Mouse (Mus musculus): ENCODE measurements around the gene Omg. TPM values are rescaled to one million over a fixed set of nuclear protein-coding genes. Genes with fewer than 3 reads are reported as not detected.

The Omg gene
- polyA plus RNA-seq, 1 experiment from 2014 or later: 1.5 TPM

- WGBS: 95% methylated on average over 3 of the region's 3 CpGs
- Histone ChIP-seq H3K4me1 (no peaks in the 10 kb centered on the region), H3K27ac (no peak overlapping the region), H3K36me3 (replicated peaks) (no peaks in the 10 kb centered on the region), H3K4me2 (no peak overlapping the region), H3K27me3 (no peaks in the 10 kb centered on the region), H3K9me3 (no peaks in the 10 kb centered on the region), H3K9ac (no peak overlapping the region), H3K4me3 (replicated peaks) (no peak overlapping the region)
- ATAC-seq (ENCODE audit: low FRiP score): no peak
These were observed 8.1 kb upstream of the Omg start for GRCm38 (mm10) chr11:79511970-79512369.

GRCm38 (mm10) chr11:79504506-79504905 lies 622 bp upstream of the Omg start:
- WGBS: 68% methylated on average over 7 of the region's 7 CpGs

GRCm38 (mm10) chr11:79502917-79503316 lies 967 bp downstream of the Omg start:
- no peak for ATAC-seq (ENCODE audit: low FRiP score)
- H3K9ac ChIP-seq: no peak overlapping the region
- H3K27ac ChIP-seq: peak overlapping the region; percentile 59
- WGBS: 19% methylated on average over 2 of the region's 2 CpGs
- H3K36me3 ChIP-seq (replicated peaks): no peaks in the 10 kb centered on the region
- H3K4me2 ChIP-seq: 0 out of 2 replicates have a peak overlapping the region, but pooled peaks have one; percentile 17
- H3K9me3 ChIP-seq: no peaks in the 10 kb centered on the region
- H3K27me3 ChIP-seq: no peaks in the 10 kb centered on the region
- H3K4me3 ChIP-seq (replicated peaks): no peak overlapping the region
- H3K4me1 ChIP-seq: peaks cover 19% of the 10 kb centered on the region

More at GRCm38 (mm10) chr11:79504506-79504905, 622 bp upstream of the Omg start:
- Histone ChIP-seq H3K27ac (no peak overlapping the region), H3K4me2 (no peak overlapping the region), H3K27me3 (no peaks in the 10 kb centered on the region), H3K36me3 (replicated peaks) (no peaks in the 10 kb centered on the region), H3K4me1 (peaks cover 19% of the 10 kb centered on the region), H3K4me3 (replicated peaks) (no peak overlapping the region), H3K9ac (no peak overlapping the region), H3K9me3 (no peaks in the 10 kb centered on the region)
- ATAC-seq (ENCODE audit: low FRiP score): no peak

GRCm38 (mm10) chr11:79494976-79495800 lies 8.7 kb downstream of the Omg start:
- Histone ChIP-seq H3K27ac (0 out of 2 replicates have a peak overlapping the region, but pooled peaks have one; percentile 31), H3K36me3 (replicated peaks) (peaks cover 10% of the 10 kb centered on the region; the same call in 1 of the 2 replicates), H3K4me3 (replicated peaks) (no peak overlapping the region), H3K9me3 (no peaks in the 10 kb centered on the region), H3K4me2 (no peak overlapping the region), H3K4me1 (peaks cover 9% of the 10 kb centered on the region; the same call in 1 of the 2 replicates), H3K27me3 (no peaks in the 10 kb centered on the region), H3K9ac (no peak overlapping the region)
- 54% methylated on average over 10 of the region's 10 CpGs for WGBS
- ATAC-seq (ENCODE audit: low FRiP score): no peak

- no peak for ATAC-seq (ENCODE audit: low FRiP score)
- H3K4me1 ChIP-seq: no peaks in the 10 kb centered on the region
- H3K27ac ChIP-seq: no peak overlapping the region
- no peak overlapping the region for H3K4me3 ChIP-seq (replicated peaks)
- H3K9ac ChIP-seq: no peak overlapping the region
- no peaks in the 10 kb centered on the region for H3K9me3 ChIP-seq
- H3K27me3 ChIP-seq: no peaks in the 10 kb centered on the region
- peaks cover 22% of the 10 kb centered on the region for H3K36me3 ChIP-seq (replicated peaks)
- no peak overlapping the region for H3K4me2 ChIP-seq
These were observed 19.2 kb downstream of the Omg start for GRCm38 (mm10) chr11:79484721-79485120.

- Histone ChIP-seq H3K9ac (no peak overlapping the region), H3K27ac (no peak overlapping the region), H3K36me3 (replicated peaks) (peaks cover 18% of the 10 kb centered on the region), H3K9me3 (no peaks in the 10 kb centered on the region), H3K4me2 (no peak overlapping the region), H3K27me3 (no peaks in the 10 kb centered on the region), H3K4me1 (no peaks in the 10 kb centered on the region), H3K4me3 (replicated peaks) (no peak overlapping the region)
- ATAC-seq (ENCODE audit: low FRiP score): no peak
- 86% methylated on average over 7 of the region's 7 CpGs for WGBS
These were observed 19.9 kb downstream of the Omg start for GRCm38 (mm10) chr11:79483876-79484528.

- Histone ChIP-seq H3K36me3 (replicated peaks) (peaks cover 22% of the 10 kb centered on the region), H3K4me2 (no peak overlapping the region), H3K27ac (no peak overlapping the region), H3K4me3 (replicated peaks) (no peak overlapping the region), H3K4me1 (no peaks in the 10 kb centered on the region), H3K9me3 (no peaks in the 10 kb centered on the region), H3K27me3 (no peaks in the 10 kb centered on the region), H3K9ac (no peak overlapping the region)
- no peak for ATAC-seq (ENCODE audit: low FRiP score)
- WGBS: 89% methylated on average over 6 of the region's 6 CpGs
These were observed 20.5 kb downstream of the Omg start for GRCm38 (mm10) chr11:79483392-79483791.

GRCm38 (mm10) chr11:79468097-79468496 lies 35.8 kb downstream of the Omg start:
- Histone ChIP-seq H3K4me1 (no peaks in the 10 kb centered on the region), H3K9ac (no peak overlapping the region), H3K4me3 (replicated peaks) (no peak overlapping the region), H3K36me3 (replicated peaks) (peaks cover 40% of the 10 kb centered on the region), H3K4me2 (no peak overlapping the region), H3K27ac (no peak overlapping the region), H3K27me3 (no peaks in the 10 kb centered on the region), H3K9me3 (no peaks in the 10 kb centered on the region)
- WGBS: 90% methylated on average over 1 of the region's 1 CpGs
- ATAC-seq (ENCODE audit: low FRiP score): no peak

- no peaks in the 10 kb centered on the region for H3K9me3 ChIP-seq
- ATAC-seq (ENCODE audit: low FRiP score): no peak
These were observed 43.0 kb downstream of the Omg start for GRCm38 (mm10) chr11:79460756-79461450.

GRCm38 (mm10) chr11:79459846-79460245 lies 44.0 kb downstream of the Omg start:
- Histone ChIP-seq H3K27ac (no peak overlapping the region), H3K9me3 (no peaks in the 10 kb centered on the region), H3K4me1 (no peaks in the 10 kb centered on the region), H3K4me3 (replicated peaks) (no peak overlapping the region), H3K4me2 (no peak overlapping the region), H3K27me3 (no peaks in the 10 kb centered on the region), H3K9ac (no peak overlapping the region), H3K36me3 (replicated peaks) (peaks cover 43% of the 10 kb centered on the region)
- WGBS: 89% methylated on average over 4 of the region's 4 CpGs
- ATAC-seq (ENCODE audit: low FRiP score): no peak

More at GRCm38 (mm10) chr11:79460756-79461450, 43.0 kb downstream of the Omg start:
- Histone ChIP-seq H3K27ac (no peak overlapping the region), H3K4me3 (replicated peaks) (no peak overlapping the region), H3K36me3 (replicated peaks) (peaks cover 33% of the 10 kb centered on the region), H3K9ac (no peak overlapping the region), H3K4me1 (no peaks in the 10 kb centered on the region), H3K4me2 (no peak overlapping the region), H3K27me3 (no peaks in the 10 kb centered on the region)
- WGBS: 97% methylated on average over 3 of the region's 3 CpGs

GRCm38 (mm10) chr11:79457928-79458327 lies 46.0 kb downstream of the Omg start:
- H3K36me3 ChIP-seq (replicated peaks): peaks cover 54% of the 10 kb centered on the region

GRCm38 (mm10) chr11:79452966-79453365 lies 50.9 kb downstream of the Omg start:
- Histone ChIP-seq H3K4me1 (no peaks in the 10 kb centered on the region), H3K27ac (no peak overlapping the region), H3K36me3 (replicated peaks) (peaks cover 71% of the 10 kb centered on the region), H3K9ac (no peak overlapping the region), H3K4me3 (replicated peaks) (no peak overlapping the region), H3K27me3 (no peaks in the 10 kb centered on the region), H3K9me3 (no peaks in the 10 kb centered on the region), H3K4me2 (no peak overlapping the region)
- no peak for ATAC-seq (ENCODE audit: low FRiP score)

More at GRCm38 (mm10) chr11:79457928-79458327, 46.0 kb downstream of the Omg start:
- no peaks in the 10 kb centered on the region for H3K27me3 ChIP-seq
- ATAC-seq (ENCODE audit: low FRiP score): no peak
- no peak overlapping the region for H3K27ac ChIP-seq
- no peak overlapping the region for H3K4me2 ChIP-seq
- no peak overlapping the region for H3K9ac ChIP-seq
- no peak overlapping the region for H3K4me3 ChIP-seq (replicated peaks)
- no peaks in the 10 kb centered on the region for H3K4me1 ChIP-seq
- 85% methylated on average over 3 of the region's 3 CpGs for WGBS
- no peaks in the 10 kb centered on the region for H3K9me3 ChIP-seq

Measured in forebrain, embryonic 12.5 days (tissue).